Mouse (Mus musculus): ENCODE results near the gene Jazf1. TPM values are rescaled to one million over a fixed set of nuclear protein-coding genes. Genes with fewer than 3 reads are reported as not detected.
A peak's percentile ranks its signal among the peaks of the same experiment; 100 is the strongest.

Gene Jazf1
- polyA plus RNA-seq, 1 experiment from 2014 or later: 56.4 TPM

DNA sequence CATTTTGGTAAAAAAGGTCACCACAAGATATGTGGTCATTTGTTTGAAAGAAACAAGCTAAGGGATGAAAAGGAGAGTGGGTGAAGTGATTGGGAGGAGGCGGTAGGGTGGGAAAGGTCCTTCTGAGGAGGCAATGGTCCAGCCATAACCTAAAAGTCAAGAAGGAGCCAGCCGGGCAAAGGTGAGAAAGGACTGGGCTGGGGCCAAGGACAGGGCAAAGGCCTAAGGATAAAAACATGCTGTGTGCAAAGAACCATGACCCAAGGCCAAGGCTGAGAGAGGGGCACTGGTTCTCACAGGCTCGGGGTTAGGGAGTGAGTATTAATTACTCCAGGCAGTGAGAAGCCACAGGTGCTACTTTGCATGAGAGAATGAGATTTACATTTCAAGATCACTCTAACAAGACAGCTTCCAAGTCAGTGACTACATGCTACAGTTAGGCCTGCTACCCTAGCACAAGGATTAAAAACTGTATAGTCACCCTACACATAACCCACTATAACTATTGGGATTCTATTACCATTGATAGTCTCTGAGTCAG lies 151.5 kb downstream of the Jazf1 start:
- H3K9me3 ChIP-seq (ENCODE audit: control insufficient read depth, low read length): no peaks in the 10 kb centered on the region
- H3K4me2 ChIP-seq (ENCODE audit: low read length): no peak overlapping the region
- H3K9ac ChIP-seq (ENCODE audit: low read depth, low read length): no peak overlapping the region
- no peak overlapping the region for H3K27ac ChIP-seq (ENCODE audit: low read depth, low read length)
- WGBS: 86% methylated on average over 3 of the region's 3 CpGs
- H3K36me3 ChIP-seq (ENCODE audit: control insufficient read depth, insufficient read depth, low read length): no peaks in the 10 kb centered on the region
- no peak for ATAC-seq
- no peaks in the 10 kb centered on the region for H3K4me1 ChIP-seq (ENCODE audit: control insufficient read depth, insufficient read depth, low read depth, low read length)
- H3K4me3 ChIP-seq (ENCODE audit: low read length): no peak overlapping the region
- H3K27me3 ChIP-seq (replicated peaks; ENCODE audit: control insufficient read depth, insufficient read depth, low read length): no peaks in the 10 kb centered on the region

DNA sequence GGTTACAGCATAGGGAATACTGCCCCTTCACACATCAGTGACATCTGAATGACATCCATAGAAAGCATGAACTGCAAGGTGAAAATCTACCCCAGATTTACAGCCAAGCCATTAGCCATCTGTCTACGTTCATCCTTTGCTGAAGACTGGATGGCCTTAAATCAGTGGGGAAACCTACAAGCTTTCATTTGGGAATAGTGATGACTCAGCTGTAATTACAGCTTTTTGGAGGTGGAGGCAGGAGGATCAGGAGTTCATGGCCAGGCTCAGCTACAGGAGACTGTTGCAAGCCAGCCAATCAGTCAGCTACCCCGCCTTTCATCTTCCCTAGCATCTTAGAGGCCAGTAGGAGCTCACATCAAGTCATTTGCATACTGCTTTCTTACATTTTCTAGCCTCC lies 153.5 kb downstream of the Jazf1 start:
- Histone ChIP-seq H3K4me1 (ENCODE audit: control insufficient read depth, insufficient read depth, low read depth, low read length) (no peaks in the 10 kb centered on the region), H3K4me2 (ENCODE audit: low read length) (no peak overlapping the region), H3K27ac (ENCODE audit: low read depth, low read length) (no peak overlapping the region), H3K9me3 (ENCODE audit: control insufficient read depth, low read length) (no peaks in the 10 kb centered on the region), H3K36me3 (ENCODE audit: control insufficient read depth, insufficient read depth, low read length) (no peaks in the 10 kb centered on the region), H3K27me3 (replicated peaks; ENCODE audit: control insufficient read depth, insufficient read depth, low read length) (no peaks in the 10 kb centered on the region), H3K9ac (ENCODE audit: low read depth, low read length) (no peak overlapping the region), H3K4me3 (ENCODE audit: low read length) (no peak overlapping the region)
- no peak for ATAC-seq
- WGBS: 75% methylated on average over 2 of the region's 2 CpGs

GRCm38 (mm10) chr6:52912143-52912918 lies 156.1 kb downstream of the Jazf1 start:
- Histone ChIP-seq H3K9ac (ENCODE audit: low read depth, low read length) (no peak overlapping the region), H3K36me3 (ENCODE audit: control insufficient read depth, insufficient read depth, low read length) (no peaks in the 10 kb centered on the region), H3K4me3 (ENCODE audit: low read length) (no peak overlapping the region), H3K27me3 (replicated peaks; ENCODE audit: control insufficient read depth, insufficient read depth, low read length) (no peaks in the 10 kb centered on the region), H3K27ac (ENCODE audit: low read depth, low read length) (no peak overlapping the region), H3K4me2 (ENCODE audit: low read length) (no peak overlapping the region), H3K9me3 (ENCODE audit: control insufficient read depth, low read length) (no peaks in the 10 kb centered on the region), H3K4me1 (ENCODE audit: control insufficient read depth, insufficient read depth, low read depth, low read length) (no peaks in the 10 kb centered on the region)
- ATAC-seq: peak; percentile 75
- 70% methylated on average over 5 of the region's 5 CpGs for WGBS

DNA sequence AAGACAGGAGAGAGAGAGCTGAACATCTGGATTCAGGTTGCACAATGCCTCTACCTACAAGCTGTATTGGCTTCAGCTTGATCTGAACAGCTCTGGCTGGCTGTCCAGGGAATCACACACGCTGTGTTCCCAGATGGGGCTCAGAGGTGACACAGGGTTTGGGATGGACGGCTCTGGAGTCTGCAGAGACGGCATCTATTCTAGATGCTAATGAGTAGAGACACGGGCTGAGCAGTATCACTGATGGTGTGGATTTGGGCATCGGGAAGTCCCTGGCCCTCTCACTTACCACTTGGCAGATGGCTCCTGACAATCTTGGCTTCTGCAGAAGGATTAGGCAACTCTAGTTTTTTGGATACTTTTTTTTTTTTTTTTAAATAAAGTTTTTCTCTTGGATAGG lies 161.6 kb downstream of the Jazf1 start:
- Histone ChIP-seq H3K4me1 (ENCODE audit: control insufficient read depth, insufficient read depth, low read depth, low read length) (no peaks in the 10 kb centered on the region), H3K27me3 (replicated peaks; ENCODE audit: control insufficient read depth, insufficient read depth, low read length) (no peaks in the 10 kb centered on the region), H3K9me3 (ENCODE audit: control insufficient read depth, low read length) (no peaks in the 10 kb centered on the region), H3K36me3 (ENCODE audit: control insufficient read depth, insufficient read depth, low read length) (no peaks in the 10 kb centered on the region), H3K9ac (ENCODE audit: low read depth, low read length) (no peak overlapping the region), H3K4me3 (ENCODE audit: low read length) (no peak overlapping the region), H3K27ac (ENCODE audit: low read depth, low read length) (no peak overlapping the region), H3K4me2 (ENCODE audit: low read length) (no peak overlapping the region)
- no peak for ATAC-seq
- WGBS: 60% methylated on average over 5 of the region's 5 CpGs

DNA sequence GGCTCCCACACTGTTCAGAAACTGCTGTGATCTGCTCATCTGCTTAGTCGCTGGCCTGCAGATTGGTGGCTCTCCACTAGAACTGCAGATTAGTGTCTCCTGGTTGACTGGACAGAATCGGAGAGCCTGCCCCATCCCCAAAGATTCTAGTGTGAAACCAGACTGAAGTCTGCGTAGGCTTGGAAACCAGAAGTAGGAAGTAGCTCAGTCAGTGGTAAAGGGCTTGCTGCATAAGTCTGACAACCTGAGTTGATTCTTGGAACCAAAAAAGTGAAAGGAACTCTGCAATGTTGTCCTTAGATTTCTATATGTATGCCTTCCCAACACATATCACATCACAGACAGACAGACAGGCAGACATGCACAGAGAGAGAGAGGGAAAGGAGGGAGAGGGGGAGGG lies 163.3 kb downstream of the Jazf1 start:
- Histone ChIP-seq H3K27me3 (replicated peaks; ENCODE audit: control insufficient read depth, insufficient read depth, low read length) (no peaks in the 10 kb centered on the region), H3K9me3 (ENCODE audit: control insufficient read depth, low read length) (no peaks in the 10 kb centered on the region), H3K27ac (ENCODE audit: low read depth, low read length) (no peak overlapping the region), H3K4me1 (ENCODE audit: control insufficient read depth, insufficient read depth, low read depth, low read length) (no peaks in the 10 kb centered on the region), H3K4me2 (ENCODE audit: low read length) (no peak overlapping the region), H3K4me3 (ENCODE audit: low read length) (no peak overlapping the region), H3K36me3 (ENCODE audit: control insufficient read depth, insufficient read depth, low read length) (no peaks in the 10 kb centered on the region), H3K9ac (ENCODE audit: low read depth, low read length) (no peak overlapping the region)
- no peak for ATAC-seq
- 84% methylated on average over 3 of the region's 3 CpGs for WGBS

- H3K4me2 ChIP-seq (ENCODE audit: low read length): no peak overlapping the region
- WGBS: 79% methylated on average over 4 of the region's 4 CpGs
- H3K36me3 ChIP-seq (ENCODE audit: control insufficient read depth, insufficient read depth, low read length): no peaks in the 10 kb centered on the region
- H3K27me3 ChIP-seq (replicated peaks; ENCODE audit: control insufficient read depth, insufficient read depth, low read length): no peaks in the 10 kb centered on the region
- no peak overlapping the region for H3K9ac ChIP-seq (ENCODE audit: low read depth, low read length)
- H3K9me3 ChIP-seq (ENCODE audit: control insufficient read depth, low read length): no peaks in the 10 kb centered on the region
- ATAC-seq: no peak
- H3K4me1 ChIP-seq (ENCODE audit: control insufficient read depth, insufficient read depth, low read depth, low read length): no peaks in the 10 kb centered on the region
- no peak overlapping the region for H3K27ac ChIP-seq (ENCODE audit: low read depth, low read length)
- no peak overlapping the region for H3K4me3 ChIP-seq (ENCODE audit: low read length)
Measured at GRCm38 (mm10) chr6:52903226-52903960, 165.0 kb downstream of the Jazf1 start.

DNA sequence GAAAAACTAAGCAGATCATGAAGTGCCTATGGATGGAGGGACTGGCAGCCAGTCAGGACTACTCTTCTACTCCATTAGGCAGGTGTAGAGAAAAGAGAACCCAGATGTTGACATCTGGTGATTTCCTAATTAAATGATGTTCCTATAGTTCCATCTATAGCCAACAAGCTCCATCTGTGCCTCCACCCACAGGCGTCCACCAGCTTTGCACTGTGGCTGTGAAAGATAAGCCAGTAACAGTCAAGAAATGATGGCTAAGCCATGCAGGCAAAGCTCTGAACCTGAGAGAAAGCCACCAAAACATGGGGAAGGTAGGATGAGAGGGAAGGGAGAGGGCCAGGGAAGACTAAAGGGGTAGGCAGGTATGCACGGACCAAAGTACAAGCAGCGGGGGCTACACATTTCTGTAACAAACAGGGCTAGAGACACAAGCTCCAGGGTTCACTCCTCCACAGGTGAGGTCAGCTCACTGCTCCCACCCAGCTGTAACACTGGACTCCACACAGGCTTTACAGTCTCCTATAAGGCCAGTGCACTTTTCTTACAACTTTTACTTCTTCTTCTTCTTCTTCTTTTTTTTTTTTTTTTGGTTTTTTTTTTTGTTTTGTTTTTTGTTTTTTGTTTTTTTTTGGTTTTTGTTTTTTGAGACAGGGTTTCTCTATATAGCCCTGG lies 168.7 kb downstream of the Jazf1 start:
- H3K9ac ChIP-seq (ENCODE audit: low read depth, low read length): no peak overlapping the region
- no peaks in the 10 kb centered on the region for H3K36me3 ChIP-seq (ENCODE audit: control insufficient read depth, insufficient read depth, low read length)
- H3K4me1 ChIP-seq (ENCODE audit: control insufficient read depth, insufficient read depth, low read depth, low read length): peaks cover 4% of the 10 kb centered on the region
- ATAC-seq: no peak
- 85% methylated on average over 3 of the region's 3 CpGs for WGBS
- no peak overlapping the region for H3K4me3 ChIP-seq (ENCODE audit: low read length)
- H3K27ac ChIP-seq (ENCODE audit: low read depth, low read length): no peak overlapping the region
- no peaks in the 10 kb centered on the region for H3K27me3 ChIP-seq (replicated peaks; ENCODE audit: control insufficient read depth, insufficient read depth, low read length)
- no peaks in the 10 kb centered on the region for H3K9me3 ChIP-seq (ENCODE audit: control insufficient read depth, low read length)
- no peak overlapping the region for H3K4me2 ChIP-seq (ENCODE audit: low read length)

GRCm38 (mm10) chr6:52895075-52895474 lies 173.4 kb downstream of the Jazf1 start:
- 45% methylated on average over 4 of the region's 4 CpGs for WGBS
- ATAC-seq: peak; percentile 35; the same call in 1 of the 2 replicates
- no peaks in the 10 kb centered on the region for H3K36me3 ChIP-seq (ENCODE audit: control insufficient read depth, insufficient read depth, low read length)
- H3K27ac ChIP-seq (ENCODE audit: low read depth, low read length): peak overlapping the region; percentile 66
- no peak overlapping the region for H3K9ac ChIP-seq (ENCODE audit: low read depth, low read length)
- no peak overlapping the region for H3K4me3 ChIP-seq (ENCODE audit: low read length)
- H3K4me1 ChIP-seq (ENCODE audit: control insufficient read depth, insufficient read depth, low read depth, low read length): peaks cover 11% of the 10 kb centered on the region
- no peaks in the 10 kb centered on the region for H3K27me3 ChIP-seq (replicated peaks; ENCODE audit: control insufficient read depth, insufficient read depth, low read length)
- H3K4me2 ChIP-seq (ENCODE audit: low read length): no peak overlapping the region
- no peaks in the 10 kb centered on the region for H3K9me3 ChIP-seq (ENCODE audit: control insufficient read depth, low read length)

- Histone ChIP-seq H3K9me3 (ENCODE audit: control insufficient read depth, low read length) (no peaks in the 10 kb centered on the region), H3K27ac (ENCODE audit: low read depth, low read length) (peak overlapping the region; percentile 20; the same call in 1 of the 2 replicates), H3K9ac (ENCODE audit: low read depth, low read length) (no peak overlapping the region), H3K4me1 (ENCODE audit: control insufficient read depth, insufficient read depth, low read depth, low read length) (peaks cover 11% of the 10 kb centered on the region), H3K36me3 (ENCODE audit: control insufficient read depth, insufficient read depth, low read length) (no peaks in the 10 kb centered on the region), H3K4me3 (ENCODE audit: low read length) (no peak overlapping the region), H3K27me3 (replicated peaks; ENCODE audit: control insufficient read depth, insufficient read depth, low read length) (no peaks in the 10 kb centered on the region), H3K4me2 (ENCODE audit: low read length) (peak overlapping the region; percentile 31)
- 14% methylated on average over 13 of the region's 13 CpGs for WGBS
- peak; percentile 73 for ATAC-seq
Measured at GRCm38 (mm10) chr6:52894501-52894823, 174.0 kb downstream of the Jazf1 start.

All from hindbrain, embryonic 16.5 days (tissue).